Mouse (Mus musculus) liver, embryonic 14.5 days (tissue): ENCODE data around the gene Slamf7. TPM values are rescaled to one million over a fixed set of nuclear protein-coding genes. Genes with fewer than 3 reads are reported as not detected.

Source experiments
- ATAC-seq: fragments of 200-750 bp; cut with Nextera tagmentation; 2 replicates; pipeline ENCODE4 v1.8.0; 2017; ENCODE audit warnings: moderate number of reproducible peaks, mild to moderate bottlenecking, moderate library complexity; ENCODE audit not compliant: insufficient read depth
- DNase-seq, 3 experiments: peaks; one replicate each; pipeline ENCODE4 v3.0.0-alpha.2; 2012 to 2013; ENCODE audit warnings: low read depth in 3 of 3, low spot score in 3 of 3
- H3K27ac ChIP-seq: fragments of 300-500 bp; sonication (generic); 2 replicates; pipeline ENCODE4 v1.5.1; 2014; ENCODE audit warnings: moderate library complexity, mild to moderate bottlenecking, control low read depth, inconsistent platforms
- H3K27me3 ChIP-seq: fragments of 300-500 bp; sonication (generic); 2 replicates; pipeline ENCODE4 v1.6.1; 2014; ENCODE audit warnings: mild to moderate bottlenecking, low read length, moderate library complexity; ENCODE audit not compliant: control insufficient read depth, insufficient read depth
- H3K36me3 ChIP-seq: fragments of 300-500 bp; sonication (generic); replicated peaks from 2 replicates; pipeline ENCODE4 v1.6.1; 2014; ENCODE audit warnings: low read depth; ENCODE audit not compliant: control insufficient read depth, insufficient read depth
- H3K4me1 ChIP-seq, 2 experiments: fragments of 200-500 bp in 1 of 2; fragments of 300-500 bp in 1 of 2; sonication (generic) in 1 of 2; replicated peaks; 2 replicates each; pipeline ENCODE4 v1.6.1; 2012 to 2014; ENCODE audit warnings: antibody characterized with exemption in 1 of 2, inconsistent platforms in 1 of 2, low read length in 1 of 2; ENCODE audit not compliant: control insufficient read depth in 2 of 2, insufficient read depth in 2 of 2
- H3K4me2 ChIP-seq: fragments of 300-500 bp; sonication (generic); 2 replicates; pipeline ENCODE4 v1.6.1; 2014; ENCODE audit warnings: low read depth, mild to moderate bottlenecking, control low read depth, moderate library complexity
- H3K4me3 ChIP-seq, 2 experiments: fragments of 200-500 bp in 1 of 2; fragments of 300-500 bp in 1 of 2; sonication (generic) in 1 of 2; 2 replicates each; pipeline ENCODE4 v1.5.1; 2012 to 2014; ENCODE audit warnings: low read depth in 2 of 2, low read length in 2 of 2, mild to moderate bottlenecking in 2 of 2, control low read depth in 1 of 2, inconsistent platforms in 1 of 2, moderate library complexity in 1 of 2; ENCODE audit not compliant: insufficient read depth in 1 of 2
- H3K9ac ChIP-seq: fragments of 300-500 bp; sonication (generic); replicated peaks from 2 replicates; pipeline ENCODE4 v1.6.1; 2014; ENCODE audit warnings: mild to moderate bottlenecking, control low read depth, moderate library complexity
- H3K9me3 ChIP-seq: fragments of 300-500 bp; sonication (generic); 2 replicates; pipeline ENCODE4 v1.6.1; 2016; ENCODE audit warnings: low read length, mixed read lengths; ENCODE audit not compliant: control insufficient read depth
- CTCF ChIP-seq: IDR thresholded peaks from 2 replicates; pipeline ENCODE4 v1.5.1; 2016; ENCODE audit warnings: antibody characterized with exemption, low read depth, control low read depth
- EP300 ChIP-seq: IDR thresholded peaks from 2 replicates; pipeline ENCODE4 v1.6.1; 2016; ENCODE audit warnings: antibody characterized with exemption, low read depth
- WGBS: fragments of 180-500 bp; shearing (Covaris S2); extraction: QIAGEN DNeasy Blood & Tissue Kit; methylation state at CpG from one replicate; pipeline ENCODE4 v1.1.7; 2014; ENCODE audit not compliant: insufficient replicate concordance; 5-methylcytosine and 5-hydroxymethylcytosine counted together
- polyA plus RNA-seq, 2 experiments: library from polyadenylated mRNA; depleted of rRNA in 1 of 2; stranded (reverse) in 1 of 2; unstranded in 1 of 2; fragments of >200 nt; fragmentation: Nextera tagmentation in 1 of 2; extraction: Ambion mirVana in 1 of 2; gene quantifications; 2 replicates each; pipeline versions ENCODE4 v1.2.1 to v1.2.3; 2012 to 2014

Slamf7 gene
- polyA plus RNA-seq, 2 experiments = 0.03 to 0.17 TPM

- no peaks in the 10 kb centered on the region for H3K9me3 ChIP-seq
- no peak for ATAC-seq
- no peak for DNase-seq
- H3K36me3 ChIP-seq = no peaks in the 10 kb centered on the region
- no peaks in the 10 kb centered on the region for H3K27me3 ChIP-seq
- no peak overlapping the region for H3K9ac ChIP-seq
- no peaks in the 10 kb centered on the region for H3K4me1 ChIP-seq
- TF ChIP-seq CTCF (no peak), EP300 (no peak)
- no peak overlapping the region for H3K4me3 ChIP-seq
- WGBS = 69% methylated on average over 6 of the region's 6 CpGs
- no peak overlapping the region for H3K27ac ChIP-seq
- H3K4me2 ChIP-seq = no peak overlapping the region
Measured at GRCm38 (mm10) chr1:171620091-171620490, 32.7 kb downstream of the Slamf7 start.

GRCm38 (mm10) chr1:171619645-171620044 lies 33.2 kb downstream of the Slamf7 start:
- Histone ChIP-seq H3K9me3 (no peaks in the 10 kb centered on the region), H3K27me3 (no peaks in the 10 kb centered on the region), H3K36me3 (no peaks in the 10 kb centered on the region), H3K4me1 (no peaks in the 10 kb centered on the region), H3K27ac (no peak overlapping the region), H3K4me3 (no peak overlapping the region), H3K4me2 (no peak overlapping the region), H3K9ac (no peak overlapping the region)
- DNase-seq (no peak), ATAC-seq (no peak)
- WGBS = 21% methylated on average over 3 of the region's 3 CpGs
- no peak for TF ChIP-seq CTCF
- no peak for TF ChIP-seq EP300

- Histone ChIP-seq H3K4me1 (no peaks in the 10 kb centered on the region), H3K36me3 (no peaks in the 10 kb centered on the region), H3K4me3 (no peak overlapping the region), H3K27me3 (no peaks in the 10 kb centered on the region), H3K27ac (no peak overlapping the region), H3K9ac (no peak overlapping the region), H3K4me2 (no peak overlapping the region), H3K9me3 (no peaks in the 10 kb centered on the region)
- 42% methylated on average over 8 of the region's 8 CpGs for WGBS
- TF ChIP-seq CTCF (no peak), EP300 (no peak)
- DNase-seq (no peak), ATAC-seq (no peak)
Measured at GRCm38 (mm10) chr1:171619001-171619400, 33.8 kb downstream of the Slamf7 start.

- Histone ChIP-seq H3K4me2 (no peak overlapping the region), H3K9ac (no peak overlapping the region), H3K4me1 (no peaks in the 10 kb centered on the region), H3K27me3 (no peaks in the 10 kb centered on the region), H3K36me3 (no peaks in the 10 kb centered on the region), H3K4me3 (no peak overlapping the region), H3K9me3 (no peaks in the 10 kb centered on the region), H3K27ac (no peak overlapping the region)
- TF ChIP-seq CTCF (no peak), EP300 (no peak)
- ATAC-seq (no peak), DNase-seq (no peak)
- 52% methylated on average over 11 of the region's 11 CpGs for WGBS
Measured at GRCm38 (mm10) chr1:171616881-171617515, 35.8 kb downstream of the Slamf7 start.

GRCm38 (mm10) chr1:171613962-171614361 lies 38.9 kb downstream of the Slamf7 start:
- 8% methylated on average over 2 of the region's 2 CpGs for WGBS
- Histone ChIP-seq H3K27me3 (no peaks in the 10 kb centered on the region), H3K9ac (no peak overlapping the region), H3K4me1 (no peaks in the 10 kb centered on the region), H3K36me3 (no peaks in the 10 kb centered on the region), H3K9me3 (no peaks in the 10 kb centered on the region), H3K4me2 (no peak overlapping the region), H3K4me3 (no peak overlapping the region), H3K27ac (no peak overlapping the region)
- DNase-seq (no peak), ATAC-seq (no peak)
- TF ChIP-seq EP300 (no peak), CTCF (peak; percentile 57)
